Mouse (Mus musculus) small intestine, adult 2 months (tissue): ENCODE measurements around the gene Apoa1. TPM values are rescaled to one million over a fixed set of nuclear protein-coding genes. Genes with fewer than 3 reads are reported as not detected.

Experiments used
- H3K27ac ChIP-seq: fragments of 200-500 bp; 2 replicates; pipeline ENCODE4 v1.5.1; 2012; ENCODE audit warnings: low read depth, low read length, control low read depth, inconsistent platforms; ENCODE audit not compliant: insufficient read depth
- H3K27me3 ChIP-seq: fragments of 200-500 bp; 2 replicates; pipeline ENCODE4 v1.6.1; 2012; ENCODE audit warnings: mild to moderate bottlenecking, moderate library complexity, low read length, inconsistent platforms; ENCODE audit not compliant: control insufficient read depth, insufficient read depth
- H3K36me3 ChIP-seq: fragments of 200-500 bp; 2 replicates; pipeline ENCODE4 v1.6.1; 2012; ENCODE audit warnings: mild to moderate bottlenecking, low read length, control low read depth, inconsistent platforms; ENCODE audit not compliant: control insufficient read depth, insufficient read depth
- H3K4me1 ChIP-seq: fragments of 200-500 bp; 2 replicates; pipeline ENCODE4 v1.6.1; 2012; ENCODE audit warnings: low read length, inconsistent platforms, mixed read lengths; ENCODE audit not compliant: control insufficient read depth, insufficient read depth, insufficient read length
- H3K4me3 ChIP-seq: fragments of 200-500 bp; 2 replicates; pipeline ENCODE4 v1.5.1; 2012; ENCODE audit warnings: low read depth, mild to moderate bottlenecking, control low read depth, inconsistent platforms, low read length, moderate library complexity
- CTCF ChIP-seq: fragments of 200-500 bp; IDR thresholded peaks from 2 replicates; pipeline ENCODE4 v1.5.1; 2012; ENCODE audit warnings: low read depth, mild to moderate bottlenecking, control low read depth, inconsistent platforms, low read length, moderate library complexity, mixed read lengths; ENCODE audit not compliant: insufficient replicate concordance, insufficient read length; ENCODE audit errors: extremely low read depth
- POLR2A ChIP-seq: fragments of 200-500 bp; IDR thresholded peaks from 2 replicates; pipeline ENCODE4 v1.6.1; 2012; ENCODE audit warnings: low read depth, mild to moderate bottlenecking, control low read depth, inconsistent platforms, low read length, moderate library complexity
- WGBS: fragments of 180-500 bp; shearing (Covaris S2); methylation state at CpG from one replicate; pipeline ENCODE4 v1.1.7; 2018; 5-methylcytosine and 5-hydroxymethylcytosine counted together
- polyA plus RNA-seq: library from polyadenylated mRNA; depleted of rRNA; stranded (reverse); fragments of >200 nt; gene quantifications from 2 replicates; pipeline ENCODE4 v1.2.3, GENCODE M21; 2012

Gene Apoa1
- polyA plus RNA-seq, 1 experiment, result 15,923 TPM

DNA sequence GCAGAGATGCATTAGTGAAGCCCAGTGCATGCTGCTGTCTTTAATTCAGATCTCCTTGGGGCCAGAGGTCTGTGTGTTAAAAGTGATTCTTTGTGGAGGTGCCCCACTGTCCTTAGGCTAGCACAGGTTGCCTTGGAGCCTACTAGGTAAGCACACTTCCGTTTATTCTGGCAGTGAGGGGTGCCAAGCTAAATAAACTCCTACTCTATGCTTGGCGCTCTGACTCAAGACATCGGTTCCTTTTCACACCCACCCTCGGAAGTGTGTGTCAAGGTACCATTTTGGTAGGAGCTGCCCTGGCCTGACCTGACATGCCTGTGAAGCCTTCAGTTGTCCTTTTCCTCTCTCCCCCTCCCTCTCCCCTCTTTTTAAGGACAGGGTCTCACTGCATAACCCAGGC, 14.1 kb upstream of the Apoa1 start:
- no peak overlapping the region for H3K4me3 ChIP-seq
- H3K27me3 ChIP-seq, result no peaks in the 10 kb centered on the region
- H3K36me3 ChIP-seq, result peaks cover 23% of the 10 kb centered on the region
- peaks cover 3% of the 10 kb centered on the region; the same call in 1 of the 2 replicates for H3K4me1 ChIP-seq
- TF ChIP-seq CTCF (no peak), POLR2A (no peak)
- WGBS, result 61% methylated on average over 4 of the region's 4 CpGs
- no peak overlapping the region for H3K27ac ChIP-seq

DNA sequence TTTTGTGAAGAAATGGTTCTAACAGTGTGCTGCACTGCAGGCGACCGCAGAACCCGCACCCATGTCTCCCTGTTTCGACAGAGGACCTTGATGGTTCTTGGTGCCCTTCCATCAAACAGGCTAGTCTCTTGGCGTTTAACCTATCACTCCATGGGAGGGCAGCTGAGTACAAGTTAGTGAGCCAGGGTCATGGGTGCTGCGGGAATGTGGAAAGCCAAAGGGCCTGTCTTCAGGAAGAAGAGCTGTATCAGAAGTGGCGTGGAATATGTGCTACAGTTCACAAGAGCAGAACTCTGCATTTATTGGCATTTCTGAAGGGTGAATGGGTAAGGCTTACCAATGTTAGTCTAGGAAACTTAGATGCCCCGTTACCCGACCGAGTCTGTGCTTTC, 13.4 kb upstream of the Apoa1 start:
- H3K36me3 ChIP-seq, result peaks cover 25% of the 10 kb centered on the region
- H3K27me3 ChIP-seq, result no peaks in the 10 kb centered on the region
- TF ChIP-seq POLR2A, result no peak
- TF ChIP-seq CTCF, result no peak
- H3K4me1 ChIP-seq, result peaks cover 3% of the 10 kb centered on the region; the same call in 1 of the 2 replicates
- H3K27ac ChIP-seq, result no peak overlapping the region
- H3K4me3 ChIP-seq, result no peak overlapping the region
- 93% methylated on average over 10 of the region's 10 CpGs for WGBS

DNA sequence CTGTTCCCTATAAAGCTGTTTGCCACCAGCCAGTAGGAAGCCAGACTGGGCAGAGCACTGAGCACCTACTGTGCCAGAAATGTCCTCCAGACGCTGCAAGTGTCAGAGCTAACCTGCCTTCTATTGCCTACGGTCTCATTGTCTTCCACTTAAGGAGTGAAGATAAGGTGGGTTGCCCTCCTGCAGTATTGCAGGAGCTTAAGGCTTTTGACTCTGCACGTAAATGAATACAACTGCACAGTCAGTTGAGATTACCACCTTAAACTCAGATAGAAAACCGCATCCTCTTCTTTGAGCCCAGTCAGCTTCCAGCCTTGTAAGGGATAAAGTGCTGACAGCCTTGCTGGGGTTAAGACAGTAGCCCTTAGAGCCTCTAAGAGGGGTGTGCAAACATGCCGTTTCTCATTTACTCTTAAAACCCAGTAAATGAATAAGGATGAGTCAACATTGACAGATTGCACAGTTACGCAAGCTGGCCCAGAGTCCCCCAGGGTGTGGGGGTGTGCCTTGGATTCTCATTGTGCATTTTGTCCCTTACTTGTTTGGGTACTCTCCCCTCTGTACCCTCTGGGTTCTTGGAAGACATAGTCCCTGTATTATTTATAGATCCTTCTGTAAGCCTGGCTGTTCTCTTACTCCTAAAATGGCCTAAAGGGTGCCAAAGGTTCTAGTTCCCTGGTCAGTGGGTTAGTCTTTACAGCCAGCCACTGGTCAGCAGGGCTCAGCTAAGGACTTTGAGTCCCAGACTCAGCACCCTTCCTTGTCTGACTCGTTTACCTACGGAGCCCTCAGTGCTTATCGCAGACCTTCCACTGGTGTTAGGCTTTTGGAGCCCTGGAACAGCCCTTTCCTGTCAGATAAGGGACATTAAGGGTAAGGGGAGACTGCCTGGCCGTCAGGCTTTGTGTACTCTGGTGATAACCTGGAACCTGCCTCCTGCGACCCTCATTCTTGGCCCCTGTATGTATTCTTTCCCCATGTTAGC, 12.8 kb upstream of the Apoa1 start:
- no peak overlapping the region for H3K27ac ChIP-seq
- WGBS, result 72% methylated on average over 11 of the region's 11 CpGs
- peaks cover 3% of the 10 kb centered on the region; the same call in 1 of the 2 replicates for H3K4me1 ChIP-seq
- H3K36me3 ChIP-seq, result peaks cover 26% of the 10 kb centered on the region
- H3K4me3 ChIP-seq, result no peak overlapping the region
- no peak for TF ChIP-seq POLR2A
- no peak for TF ChIP-seq CTCF
- no peaks in the 10 kb centered on the region for H3K27me3 ChIP-seq

DNA sequence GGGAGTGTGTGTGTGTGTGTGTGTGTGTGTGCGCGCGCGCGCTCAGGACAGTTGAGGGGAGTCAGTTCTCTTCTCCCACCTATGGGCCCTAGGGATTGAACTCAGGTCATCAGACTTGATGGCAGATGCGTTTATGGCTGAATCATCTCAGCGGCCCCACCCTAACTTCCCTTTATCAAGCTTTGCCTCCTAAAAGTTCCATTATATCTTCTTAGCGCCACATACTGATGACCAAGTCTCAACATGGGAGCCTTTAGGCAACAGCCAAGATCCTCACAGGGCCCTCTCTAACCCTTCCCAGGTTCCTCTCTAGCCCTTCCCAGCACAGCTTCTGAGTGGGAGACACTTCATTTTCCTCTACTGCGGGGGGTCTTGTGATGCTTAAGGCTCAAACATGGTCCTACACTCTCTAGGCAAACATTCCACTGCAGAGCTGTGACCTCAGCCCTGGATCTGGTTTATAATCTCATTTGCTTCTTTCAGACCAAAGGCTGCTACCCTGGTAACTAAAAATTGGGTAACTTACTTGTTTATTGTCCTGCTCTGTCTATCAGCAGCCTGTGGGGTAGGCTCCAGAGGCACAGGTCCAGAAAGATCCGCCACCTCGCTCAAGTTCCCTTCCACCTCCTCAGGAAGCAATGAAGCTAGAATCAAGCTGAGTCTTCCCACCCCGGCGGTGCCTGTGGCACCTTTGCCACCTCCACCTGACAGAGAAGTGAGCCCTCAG, 11.5 kb upstream of the Apoa1 start:
- Histone ChIP-seq H3K36me3 (peaks cover 31% of the 10 kb centered on the region), H3K27ac (no peak overlapping the region), H3K4me1 (peaks cover 12% of the 10 kb centered on the region), H3K27me3 (no peaks in the 10 kb centered on the region), H3K4me3 (no peak overlapping the region)
- no peak for TF ChIP-seq CTCF
- no peak for TF ChIP-seq POLR2A
- WGBS, result 87% methylated on average over 13 of the region's 13 CpGs

DNA sequence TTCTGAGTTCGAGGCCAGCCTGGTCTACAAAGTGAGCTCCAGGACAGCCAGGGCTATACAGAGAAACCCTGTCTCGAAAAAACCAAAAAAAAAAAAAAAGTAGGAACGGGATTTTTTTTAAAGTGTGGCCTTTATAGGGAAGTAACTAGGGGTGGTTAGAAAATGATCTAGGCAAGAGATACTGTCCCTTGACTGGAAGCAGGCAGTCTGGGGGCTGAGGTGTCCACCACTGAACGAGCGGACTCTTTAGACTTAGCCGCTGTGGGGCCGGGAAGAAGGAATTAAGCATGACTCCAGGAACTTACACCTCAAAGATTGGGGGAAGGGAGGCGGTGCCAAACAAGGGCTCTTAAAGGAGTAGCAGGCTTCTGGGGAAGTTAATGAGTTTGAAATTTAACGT, 10.2 kb upstream of the Apoa1 start:
- 78% methylated on average over 9 of the region's 9 CpGs for WGBS

DNA sequence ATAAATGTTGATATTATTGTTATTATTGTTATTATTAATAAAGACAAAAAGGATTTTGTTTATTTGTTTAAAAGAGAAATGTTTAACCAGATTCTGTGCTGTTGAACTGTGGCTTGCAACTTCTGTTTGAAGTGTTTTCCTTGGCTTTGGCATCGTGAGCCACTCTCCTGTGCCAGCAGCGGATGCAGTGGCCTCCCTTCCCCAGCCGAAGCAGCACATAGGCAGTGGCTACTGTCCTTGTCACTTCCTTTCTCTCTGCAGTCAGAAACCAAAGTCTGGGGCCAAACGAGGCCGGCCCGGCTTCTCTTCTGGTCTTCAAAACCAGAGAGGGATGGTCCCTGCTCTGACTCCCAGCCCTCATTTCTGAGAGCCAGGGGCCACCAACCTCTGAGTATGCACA, 5.3 kb upstream of the Apoa1 start:
- Histone ChIP-seq H3K4me3 (no peak overlapping the region), H3K27ac (peak overlapping the region; percentile 86), H3K27me3 (no peaks in the 10 kb centered on the region), H3K4me1 (peaks cover 46% of the 10 kb centered on the region), H3K36me3 (peaks cover 26% of the 10 kb centered on the region)
- WGBS, result 81% methylated on average over 6 of the region's 6 CpGs
- TF ChIP-seq POLR2A (no peak), CTCF (no peak)

More for the DNA sequence above, 10.2 kb upstream of the Apoa1 start:
- Histone ChIP-seq H3K27me3 (no peaks in the 10 kb centered on the region), H3K4me3 (no peak overlapping the region), H3K36me3 (peaks cover 27% of the 10 kb centered on the region), H3K4me1 (peaks cover 14% of the 10 kb centered on the region), H3K27ac (no peak overlapping the region)
- TF ChIP-seq CTCF, result no peak
- TF ChIP-seq POLR2A, result no peak

DNA sequence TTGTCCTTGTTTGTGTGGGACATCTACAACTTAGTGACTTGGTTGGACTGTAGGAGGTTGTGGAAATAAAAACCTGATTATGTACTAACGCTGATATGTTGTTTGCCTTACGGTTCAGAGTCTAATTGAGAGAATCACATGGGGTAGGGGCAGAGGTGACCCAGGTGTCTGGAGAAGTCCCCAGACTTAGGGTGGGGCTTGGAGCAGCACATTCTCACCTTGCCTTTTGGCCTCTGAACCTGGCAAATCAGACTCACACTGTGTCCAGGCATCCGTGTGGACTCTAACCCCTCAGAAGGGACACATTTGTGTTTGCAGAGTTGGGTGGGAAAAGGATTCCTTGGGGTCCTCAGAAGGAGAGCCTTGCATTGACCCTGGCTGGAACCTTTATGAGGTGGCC, 4.3 kb upstream of the Apoa1 start:
- 24% methylated on average over 3 of the region's 3 CpGs for WGBS
- H3K36me3 ChIP-seq, result peaks cover 31% of the 10 kb centered on the region
- TF ChIP-seq POLR2A (no peak), CTCF (no peak)
- H3K4me3 ChIP-seq, result 0 out of 2 replicates have a peak overlapping the region, but pooled peaks have one; percentile 14
- peak overlapping the region; percentile 99 for H3K27ac ChIP-seq
- peaks cover 50% of the 10 kb centered on the region for H3K4me1 ChIP-seq
- H3K27me3 ChIP-seq, result no peaks in the 10 kb centered on the region
